Mouse (Mus musculus): ENCODE measurements at regions not wholly inside any gene's neighbourhood (a gene's known extent, or its start where the extent isn't known, plus 50 kb on each side); places are given as distances from the start of the nearest gene placed in this dataset.

DNA sequence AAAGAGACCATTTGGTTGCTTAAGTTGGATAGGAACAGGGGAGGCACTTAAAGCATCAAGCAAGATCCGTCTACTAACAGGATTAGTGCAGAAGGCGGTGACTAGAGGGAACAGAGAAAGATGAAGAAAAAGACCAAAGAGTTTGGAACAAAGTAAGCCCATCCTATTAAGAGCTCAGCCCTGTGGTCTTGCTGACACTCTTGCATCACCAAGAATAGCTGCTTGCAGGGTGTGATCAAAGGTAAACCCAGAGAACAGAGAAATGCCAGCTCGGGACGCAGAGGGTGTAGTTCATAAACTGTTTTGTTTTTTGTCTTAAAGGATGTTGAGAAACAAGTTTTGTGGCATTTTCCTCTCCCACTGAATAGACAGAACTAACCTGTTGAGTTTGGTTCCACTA lies 574.8 kb downstream of the Slc4a3 start:
- no peak for DNase-seq

DNA sequence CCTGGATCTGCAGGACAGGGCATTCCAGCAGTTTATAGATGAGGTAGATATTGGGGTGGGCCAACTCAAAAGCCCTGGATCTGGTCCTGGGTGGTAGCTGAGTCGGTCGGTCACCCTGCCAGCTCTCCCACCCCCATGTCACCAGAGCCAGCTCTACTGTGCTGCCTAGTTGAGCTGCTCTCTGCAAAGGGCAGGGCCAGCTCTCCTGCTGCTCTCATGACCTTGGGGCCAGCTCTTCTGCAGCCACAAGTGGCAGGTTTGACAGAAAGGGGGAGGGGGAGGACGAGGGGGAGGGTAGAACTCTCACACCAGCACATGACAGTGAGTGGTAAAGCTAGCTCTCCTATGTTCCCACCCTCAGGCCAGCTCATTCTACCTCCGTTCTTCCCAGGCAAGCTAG lies 584.3 kb downstream of the Slc4a3 start:
- no peak for DNase-seq

- DNase-seq: no peak
These were observed 590.7 kb downstream of the Slc4a3 start for GRCm38 (mm10) chr1:76136810-76137209.

DNA sequence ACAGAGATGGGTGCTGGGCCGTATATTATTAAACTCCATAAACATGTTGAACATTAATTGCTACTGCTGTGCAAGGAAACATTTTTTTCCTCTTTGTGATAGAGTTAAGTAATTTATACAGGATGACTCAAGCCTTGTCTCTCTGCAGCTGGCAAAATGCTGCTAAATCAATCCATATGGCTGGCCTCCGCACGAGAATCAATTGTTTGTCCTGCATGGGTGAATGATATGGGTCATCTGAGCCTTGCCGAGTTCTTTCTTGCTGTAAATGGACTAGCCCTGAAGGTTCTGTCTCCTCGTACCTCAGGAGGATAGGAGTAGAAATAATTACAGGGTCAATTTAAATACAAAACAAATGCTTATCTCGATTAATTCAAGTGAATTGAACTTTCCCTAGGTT lies 591.6 kb downstream of the Slc4a3 start:
- DNase-seq: no peak

DNA sequence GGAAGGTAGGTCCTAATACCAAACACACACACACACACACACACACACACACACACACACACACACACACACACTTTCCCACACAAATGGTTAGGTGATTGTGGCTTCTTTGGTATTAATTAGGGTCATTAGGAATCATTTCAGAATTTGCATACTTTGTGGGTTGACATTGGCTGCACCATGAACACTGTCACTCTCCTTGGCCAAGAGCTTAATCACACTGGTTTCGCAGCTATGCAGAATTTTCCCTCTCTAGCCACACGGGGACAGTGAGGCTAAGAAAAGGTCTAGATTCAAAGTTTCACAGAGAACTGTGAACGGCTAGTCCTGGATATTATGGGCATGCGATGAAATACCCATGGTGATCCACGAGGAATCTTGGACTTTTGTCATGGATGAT lies 597.5 kb downstream of the Slc4a3 start:
- no peak for DNase-seq

- no peak for DNase-seq
These were observed 602.9 kb downstream of the Slc4a3 start for GRCm38 (mm10) chr1:76148963-76149362.

DNA sequence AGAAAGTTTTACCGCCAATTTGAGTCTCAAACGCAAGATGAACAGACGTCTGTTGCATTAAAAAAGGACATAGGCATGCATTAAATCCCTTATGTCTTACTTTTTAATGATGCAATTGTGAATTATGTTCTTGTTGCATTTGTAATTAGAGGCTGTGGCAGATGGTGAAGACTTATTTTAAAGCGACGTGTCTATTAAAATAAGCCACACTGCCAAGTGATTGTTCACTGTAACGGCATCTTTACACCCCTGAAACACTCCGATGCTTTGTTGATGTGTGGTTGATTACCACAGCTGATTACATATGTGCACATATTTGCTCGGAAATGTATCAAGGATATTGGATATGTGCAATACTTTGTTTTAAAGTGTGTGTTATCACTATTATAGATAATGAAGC lies 610.2 kb downstream of the Slc4a3 start:
- DNase-seq: no peak

GRCm38 (mm10) chr1:76167486-76167885 lies 621.4 kb downstream of the Slc4a3 start:
- peak in 1 of 2 experiments; percentile 4 for DNase-seq

- no peak for DNase-seq
These were observed 635.1 kb downstream of the Slc4a3 start for GRCm38 (mm10) chr1:76181181-76181580.

DNA sequence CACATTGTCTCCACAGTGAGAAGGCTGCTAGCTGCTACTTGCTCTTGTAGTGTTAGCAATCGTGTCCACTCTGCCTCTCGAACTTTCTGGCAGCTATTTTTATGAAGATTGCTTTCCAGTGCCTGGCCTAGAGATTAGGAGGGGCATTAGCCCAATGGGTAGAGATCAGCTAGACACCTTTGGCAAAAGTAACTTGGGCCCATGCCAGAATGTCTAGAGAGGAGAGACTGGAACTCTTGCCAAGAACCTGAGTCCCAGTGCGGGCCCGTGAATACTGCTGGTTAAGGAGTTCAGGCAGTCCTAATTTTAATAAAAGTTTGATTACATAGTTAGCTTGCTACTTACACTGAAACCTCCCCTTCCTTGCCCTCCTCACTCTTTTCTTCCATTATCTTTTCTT lies 648.8 kb downstream of the Slc4a3 start:
- DNase-seq: no peak

DNA sequence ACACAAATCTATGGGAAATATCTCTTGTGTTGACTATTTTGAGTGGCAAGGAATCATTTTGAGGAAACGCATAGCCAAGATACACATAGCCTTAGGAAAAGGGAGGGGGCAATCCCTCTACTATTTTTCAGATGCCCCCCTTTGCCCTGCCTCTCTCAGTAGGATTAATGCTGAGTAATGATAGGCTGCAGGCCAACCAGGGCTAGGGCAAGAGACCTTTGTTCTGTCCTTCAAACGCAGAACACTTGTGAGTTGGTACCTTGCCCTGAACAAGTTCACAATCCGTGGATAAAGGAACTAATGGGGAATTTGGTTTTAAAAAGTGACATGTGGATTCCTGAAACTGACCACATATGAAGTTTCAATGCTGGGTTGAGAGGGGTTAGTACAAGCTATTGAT lies 651.6 kb downstream of the Slc4a3 start:
- no peak for DNase-seq

DNA sequence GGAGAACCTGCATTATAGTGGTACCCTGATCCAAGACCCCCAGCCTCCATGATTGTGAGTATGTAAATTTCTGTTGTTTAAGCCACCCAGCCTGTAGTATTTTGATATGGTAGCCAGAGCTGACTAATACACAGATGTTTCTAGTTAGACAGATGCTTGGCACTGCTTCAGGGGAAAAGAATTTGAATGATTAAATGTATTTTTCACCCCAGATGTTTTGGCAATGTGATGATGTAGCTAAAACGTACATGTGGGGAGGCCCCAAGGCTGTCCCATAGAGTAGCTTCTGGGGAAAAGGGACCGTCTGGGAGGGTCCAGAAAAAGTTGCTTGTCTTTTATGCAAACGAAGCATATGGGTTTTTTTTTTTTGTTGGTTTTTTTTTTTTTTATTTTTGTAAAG lies 654.8 kb downstream of the Slc4a3 start:
- DNase-seq: no peak

- DNase-seq: no peak
These were observed 666.4 kb downstream of the Slc4a3 start for GRCm38 (mm10) chr1:76212486-76212885.

DNA sequence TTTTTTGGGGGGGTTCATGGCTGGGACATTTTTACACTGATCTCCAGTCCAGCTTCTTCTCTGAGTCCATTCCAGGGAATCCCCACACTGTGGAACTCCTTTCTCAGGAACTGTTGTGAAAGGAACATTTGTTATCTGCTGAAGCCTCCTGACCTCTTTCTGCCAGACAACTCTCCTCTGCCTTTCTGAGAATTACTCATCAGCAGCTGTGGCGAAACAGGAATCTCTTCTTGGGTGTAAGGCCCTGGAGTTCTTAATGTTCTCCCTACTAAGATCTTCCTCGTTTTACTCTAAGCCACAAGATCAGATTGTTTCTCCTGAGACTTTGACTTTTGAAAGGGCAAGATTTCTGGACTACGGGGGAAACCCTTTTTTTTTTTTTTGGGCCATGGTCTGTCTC lies 698.7 kb downstream of the Slc4a3 start:
- DNase-seq: no peak

DNA sequence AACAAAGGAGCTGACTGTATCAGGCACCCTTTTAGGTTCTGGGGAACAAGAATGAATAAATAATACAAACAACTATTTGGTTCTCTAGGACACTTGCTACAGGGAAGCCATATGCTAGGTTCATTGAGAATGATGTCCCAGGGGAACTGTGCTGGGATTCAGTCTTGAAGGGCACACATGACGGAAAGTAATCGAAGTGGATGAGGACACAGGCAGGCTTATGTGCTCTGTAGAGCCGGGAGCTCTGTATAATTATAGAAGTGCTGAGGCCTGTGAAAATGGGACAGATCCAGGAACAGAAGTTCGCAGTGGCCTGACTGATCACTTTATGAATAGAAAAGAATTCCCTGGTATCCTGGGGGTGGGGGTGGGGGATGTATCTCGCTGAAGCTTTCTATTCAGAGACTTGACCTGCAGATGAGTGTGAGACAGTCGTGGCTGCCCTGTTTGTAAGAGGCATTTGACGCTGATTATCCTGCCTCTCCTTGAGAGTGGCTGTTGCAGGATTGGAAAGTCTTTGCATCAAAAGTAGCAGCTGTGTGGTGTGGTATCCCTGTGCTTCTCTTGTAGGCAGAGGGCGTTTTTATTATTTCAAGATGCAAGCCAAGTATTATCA lies 700.2 kb downstream of the Slc4a3 start:
- DNase-seq: no peak

- DNase-seq: no peak
These were observed 701.1 kb downstream of the Slc4a3 start for GRCm38 (mm10) chr1:76247126-76247525.

DNA sequence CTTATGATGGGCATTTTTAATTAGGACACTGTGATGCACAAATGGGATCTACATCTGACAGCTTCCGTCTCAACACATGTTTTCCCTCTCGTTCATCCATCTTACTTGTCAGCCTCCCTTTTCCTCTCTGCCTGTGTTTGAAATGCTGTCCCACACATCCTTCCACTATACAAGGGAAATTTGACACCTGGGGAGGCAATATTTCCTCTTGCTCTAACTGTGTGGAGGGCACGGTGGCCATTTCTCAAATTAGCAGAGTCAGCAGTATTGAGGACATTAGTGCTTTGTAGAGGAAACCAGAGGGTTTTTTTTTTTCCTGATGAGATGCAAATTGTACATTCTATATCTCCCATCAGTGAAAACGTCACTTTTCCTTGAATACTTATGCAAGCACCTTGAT lies 712.2 kb downstream of the Slc4a3 start:
- DNase-seq: peak in 1 of 2 experiments; percentile 9

GRCm38 (mm10) chr1:76276148-76276547 lies 730.1 kb downstream of the Slc4a3 start:
- peak; percentile 52 to 69 for DNase-seq

DNA sequence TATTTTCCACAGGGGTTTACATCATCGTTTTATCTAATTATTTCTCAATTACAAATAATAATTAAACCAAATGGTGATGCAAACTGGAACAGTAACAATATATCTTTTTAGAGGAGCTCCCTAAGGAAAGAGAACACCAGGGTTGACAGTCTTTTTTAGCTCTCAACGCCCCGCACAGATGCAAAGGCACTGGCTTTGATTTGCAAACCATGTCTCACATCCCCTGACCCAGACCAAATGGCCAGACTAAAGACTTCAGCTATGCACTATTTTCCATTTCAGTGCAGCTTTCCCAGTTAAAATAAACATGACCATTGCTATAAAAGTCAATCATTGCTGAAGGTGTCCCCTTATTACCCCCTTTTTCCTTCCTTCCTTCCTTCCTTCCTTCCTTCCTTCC lies 730.6 kb downstream of the Slc4a3 start:
- DNase-seq: peak in 1 of 2 experiments; percentile 3

- peak; percentile 74 to 76 for DNase-seq
These were observed 737.3 kb downstream of the Slc4a3 start for GRCm38 (mm10) chr1:76283322-76283721.

DNA sequence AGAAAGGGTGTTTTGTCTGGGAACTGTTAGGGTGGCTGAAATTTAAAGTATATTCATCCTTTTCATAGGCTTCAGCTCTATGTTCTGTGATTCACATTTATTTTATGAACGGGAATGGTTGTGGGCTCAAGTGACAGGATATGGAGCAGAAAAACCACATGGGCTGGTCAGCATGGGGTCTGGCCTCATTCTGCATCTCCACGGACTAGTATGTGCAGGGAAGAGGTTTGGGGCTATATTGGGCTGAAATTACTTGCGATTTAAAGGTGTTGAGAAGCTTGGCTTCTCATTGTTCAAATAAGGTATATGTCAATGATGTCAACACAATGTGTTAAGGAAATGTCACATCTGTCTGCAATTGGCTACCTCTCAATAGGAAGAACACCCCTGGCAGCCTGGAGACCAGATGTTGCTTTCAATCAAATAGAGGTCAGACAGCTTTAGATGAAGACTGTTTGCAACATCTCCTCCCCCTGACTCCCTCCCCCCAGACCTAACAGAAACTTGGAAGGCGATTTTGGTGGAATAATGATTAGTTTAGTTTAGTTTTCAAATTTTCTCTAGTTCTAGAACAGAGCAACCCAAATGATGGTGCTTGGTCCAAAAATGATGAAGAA lies 777.0 kb downstream of the Slc4a3 start:
- DNase-seq: no peak

DNA sequence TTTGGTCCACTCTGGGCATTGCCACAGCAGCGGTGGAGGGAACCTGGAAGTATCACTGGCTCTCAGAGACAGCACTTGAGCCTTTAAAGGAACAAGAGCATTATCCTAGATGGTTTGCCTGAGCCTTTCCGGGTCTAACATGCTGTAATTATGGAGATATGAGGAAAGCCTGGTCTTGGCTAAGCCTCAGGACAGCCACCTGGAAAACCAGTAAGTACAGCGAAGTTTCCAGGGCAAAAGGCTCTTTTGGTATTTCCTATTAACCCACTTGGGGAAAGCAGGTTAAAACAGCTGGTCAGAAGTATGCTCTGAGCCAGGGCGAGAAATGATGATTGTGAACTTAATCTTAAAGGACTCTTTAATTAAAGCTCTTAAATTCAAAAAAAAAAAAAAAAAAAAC lies 777.5 kb downstream of the Slc4a3 start:
- no peak for DNase-seq

DNA sequence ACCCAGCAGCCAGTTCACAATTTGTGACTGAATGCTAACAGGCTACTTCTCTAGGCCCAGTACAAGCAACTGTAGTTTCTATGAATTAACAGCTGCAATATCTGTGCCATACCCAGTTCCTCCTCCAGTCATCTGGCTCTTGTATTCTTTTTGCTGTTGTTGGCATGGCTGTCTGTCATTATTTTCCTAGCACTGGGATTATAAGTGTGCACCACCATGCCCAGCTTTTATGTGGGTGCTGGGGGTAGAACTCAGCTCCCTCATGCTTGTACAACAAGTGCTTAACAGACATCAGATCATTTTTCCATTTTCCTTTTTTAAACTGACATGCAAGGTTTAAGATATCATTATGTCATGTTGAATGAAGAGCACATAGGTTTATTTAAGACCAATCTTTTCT lies 789.9 kb downstream of the Slc4a3 start:
- no peak for DNase-seq

DNA sequence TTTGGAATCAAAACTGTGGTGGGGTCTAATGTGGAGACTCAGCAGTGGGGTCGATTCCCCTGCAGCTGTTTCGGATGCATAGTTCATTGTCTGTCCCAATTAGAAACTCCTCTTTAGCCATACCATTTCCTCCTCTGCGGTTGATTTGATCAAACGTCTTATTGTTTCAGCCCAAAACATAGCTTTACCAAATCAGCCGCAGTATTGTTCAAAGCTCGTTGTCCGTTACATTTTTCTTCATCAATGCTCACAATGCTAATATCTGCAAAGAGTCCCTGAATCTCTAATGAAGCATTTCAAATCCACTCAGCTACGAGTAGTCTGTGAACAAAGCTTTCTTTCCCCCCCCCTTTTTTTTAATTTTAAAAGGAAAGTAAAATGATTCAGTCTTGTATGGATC lies 816.0 kb downstream of the Slc4a3 start:
- no peak for DNase-seq

DNA sequence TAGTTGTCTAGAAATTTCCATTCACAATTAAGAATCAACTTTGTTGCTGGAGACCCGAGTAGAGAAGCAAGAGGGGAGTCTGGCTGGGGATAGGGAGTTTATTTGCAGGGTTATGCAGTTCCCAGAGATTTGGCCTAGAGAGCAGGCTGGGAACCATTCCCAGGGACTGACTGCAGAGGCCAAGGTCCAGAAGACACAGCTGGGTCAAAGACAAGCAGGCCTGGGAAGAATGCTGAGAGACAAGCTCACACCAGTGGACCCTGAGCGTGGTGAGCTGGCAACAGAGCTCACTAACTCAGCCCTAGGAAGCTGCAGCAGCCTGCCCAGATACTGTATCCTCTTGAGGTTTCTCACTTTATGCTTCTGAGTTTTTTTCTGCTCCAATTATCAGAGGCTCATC lies 827.9 kb downstream of the Slc4a3 start:
- DNase-seq: peak; percentile 40 to 57
